Mouse (Mus musculus) embryonic facial prominence, embryonic 14.5 days (tissue): ENCODE results near the gene Gse1. TPM values are rescaled to one million over a fixed set of nuclear protein-coding genes. Genes with fewer than 3 reads are reported as not detected.

Experiments
- ATAC-seq: fragments of 200-750 bp; cut with Nextera tagmentation; 2 replicates; pipeline ENCODE4 v1.8.0; 2017; ENCODE audit warnings: low read depth, moderate number of reproducible peaks, moderate TSS enrichment
- DNase-seq: peaks from one replicate; pipeline ENCODE4 v3.0.0-alpha.2; 2015; ENCODE audit warnings: low spot score
- H3K27ac ChIP-seq: fragments of 300-500 bp; sonication (generic); replicated peaks from 2 replicates; pipeline ENCODE4 v1.5.1; 2014; ENCODE audit warnings: low read depth, mild to moderate bottlenecking, low read length, moderate library complexity
- H3K27me3 ChIP-seq: fragments of 300-500 bp; sonication (generic); replicated peaks from 2 replicates; pipeline ENCODE4 v1.6.1; 2014; ENCODE audit warnings: low read length; ENCODE audit not compliant: control insufficient read depth, insufficient read depth
- H3K36me3 ChIP-seq: fragments of 300-500 bp; sonication (generic); 2 replicates; pipeline ENCODE4 v1.6.1; 2014; ENCODE audit warnings: low read length, mixed read lengths; ENCODE audit not compliant: control insufficient read depth, insufficient read depth
- H3K4me1 ChIP-seq: fragments of 300-500 bp; sonication (generic); 2 replicates; pipeline ENCODE4 v1.6.1; 2014; ENCODE audit warnings: antibody characterized with exemption, low read length; ENCODE audit not compliant: control insufficient read depth, insufficient read depth
- H3K4me2 ChIP-seq: fragments of 300-500 bp; sonication (generic); 2 replicates; pipeline ENCODE4 v1.6.1; 2014; ENCODE audit warnings: low read depth, mild to moderate bottlenecking, low read length, moderate library complexity, mixed read lengths
- H3K4me3 ChIP-seq: fragments of 300-500 bp; sonication (generic); 2 replicates; pipeline ENCODE4 v1.5.1; 2014; ENCODE audit warnings: low read depth, mild to moderate bottlenecking, low read length
- H3K9ac ChIP-seq: fragments of 300-500 bp; sonication (generic); 2 replicates; pipeline ENCODE4 v1.6.1; 2014; ENCODE audit warnings: low read depth, mild to moderate bottlenecking, low read length, moderate library complexity, mixed read lengths
- H3K9me3 ChIP-seq: fragments of 300-500 bp; sonication (generic); 2 replicates; pipeline ENCODE4 v1.6.1; 2016; ENCODE audit warnings: low read length; ENCODE audit not compliant: control insufficient read depth
- WGBS: fragments of 180-500 bp; shearing (Covaris S2); extraction: QIAGEN DNeasy Blood & Tissue Kit; methylation state at CpG from one replicate; pipeline ENCODE4 v1.1.7; 2014; 5-methylcytosine and 5-hydroxymethylcytosine counted together
- polyA plus RNA-seq: library from polyadenylated mRNA; unstranded; fragments of >200 nt; fragmentation: Nextera tagmentation; extraction: Ambion mirVana; gene quantifications from 2 replicates; pipeline ENCODE4 v1.2.1, GENCODE M21; 2014

The Gse1 gene
- polyA plus RNA-seq, 1 experiment from 2014 or later: 8.7 TPM

DNA sequence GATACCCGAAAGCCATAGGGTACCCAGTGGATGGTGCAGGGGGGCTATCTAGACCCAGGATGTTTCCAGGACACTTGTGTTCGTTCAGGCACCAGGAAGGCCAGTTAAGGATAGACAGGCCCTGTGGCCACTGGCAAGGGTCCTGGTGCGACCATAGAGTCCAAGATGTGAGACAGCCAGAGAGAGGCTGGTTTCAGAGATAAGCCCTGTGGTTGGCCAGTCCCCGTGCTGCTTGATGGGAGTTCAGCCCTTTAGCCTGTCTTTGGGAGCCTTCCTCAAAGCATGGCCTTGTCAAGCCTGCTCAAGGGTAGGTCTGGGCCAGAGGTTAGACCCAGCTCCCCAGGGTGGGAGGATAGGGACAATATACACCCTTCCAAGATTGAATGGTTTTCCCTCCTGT is 251.4 kb downstream of the Gse1 start:
- H3K9me3 ChIP-seq: no peaks in the 10 kb centered on the region
- ATAC-seq (no peak), DNase-seq (no peak)
- no peak overlapping the region for H3K4me3 ChIP-seq
- H3K36me3 ChIP-seq: no peaks in the 10 kb centered on the region
- WGBS: 93% methylated on average over 4 of the region's 4 CpGs
- H3K4me1 ChIP-seq: peaks cover 18% of the 10 kb centered on the region
- no peak overlapping the region for H3K9ac ChIP-seq
- H3K27me3 ChIP-seq: no peaks in the 10 kb centered on the region
- H3K27ac ChIP-seq: no peak overlapping the region
- H3K4me2 ChIP-seq: no peak overlapping the region

DNA sequence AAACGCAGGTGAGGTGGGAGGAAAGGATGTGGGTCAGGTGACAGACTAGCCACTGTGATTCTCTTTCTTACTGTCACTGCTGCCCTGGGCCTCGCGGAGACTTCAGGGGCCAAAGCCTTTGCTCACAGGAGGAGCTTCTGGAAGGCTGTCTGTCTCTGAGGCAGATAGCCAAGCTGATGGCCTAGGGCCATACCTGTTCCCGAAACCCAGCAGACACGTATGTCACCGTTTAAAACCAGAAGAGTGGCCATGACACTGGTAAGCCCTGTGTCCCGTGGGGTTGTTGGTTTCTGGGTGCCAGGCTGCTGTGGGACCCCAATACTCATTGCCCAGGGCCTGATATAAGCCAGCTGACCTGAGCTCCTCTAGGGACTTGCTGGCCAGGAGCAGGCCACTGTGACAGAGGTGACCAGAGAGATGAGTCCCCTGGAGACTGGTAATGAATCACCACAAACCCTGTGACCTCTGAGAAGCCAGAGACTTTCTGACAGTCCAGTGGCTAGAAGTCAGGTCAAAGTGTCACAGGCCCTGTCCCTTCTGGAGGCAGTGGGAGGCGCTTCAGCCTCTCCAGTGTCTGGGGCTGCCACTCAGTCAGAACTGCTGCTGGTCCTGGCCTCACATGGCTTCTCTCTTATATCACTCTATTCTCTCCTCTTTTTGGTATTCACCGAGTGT is 253.9 kb downstream of the Gse1 start:
- no peak overlapping the region for H3K27ac ChIP-seq
- no peaks in the 10 kb centered on the region for H3K9me3 ChIP-seq
- no peaks in the 10 kb centered on the region for H3K36me3 ChIP-seq
- WGBS: 70% methylated on average over 9 of the region's 9 CpGs
- no peak overlapping the region for H3K4me2 ChIP-seq
- ATAC-seq (no peak), DNase-seq (no peak)
- peaks cover 26% of the 10 kb centered on the region for H3K4me1 ChIP-seq
- H3K27me3 ChIP-seq: no peaks in the 10 kb centered on the region; the same call in 1 of the 2 replicates
- no peak overlapping the region for H3K9ac ChIP-seq
- no peak overlapping the region for H3K4me3 ChIP-seq

GRCm38 (mm10) chr8:120484460-120484859 is 256.2 kb downstream of the Gse1 start:
- DNase-seq (no peak), ATAC-seq (no peak)
- Histone ChIP-seq H3K27me3 (no peaks in the 10 kb centered on the region; the same call in 1 of the 2 replicates), H3K27ac (peak overlapping the region; percentile 48; the same call in 1 of the 2 replicates), H3K4me2 (no peak overlapping the region), H3K36me3 (no peaks in the 10 kb centered on the region), H3K9ac (no peak overlapping the region), H3K4me1 (peaks cover 33% of the 10 kb centered on the region), H3K4me3 (no peak overlapping the region), H3K9me3 (no peaks in the 10 kb centered on the region)
- 43% methylated on average over 6 of the region's 6 CpGs for WGBS

DNA sequence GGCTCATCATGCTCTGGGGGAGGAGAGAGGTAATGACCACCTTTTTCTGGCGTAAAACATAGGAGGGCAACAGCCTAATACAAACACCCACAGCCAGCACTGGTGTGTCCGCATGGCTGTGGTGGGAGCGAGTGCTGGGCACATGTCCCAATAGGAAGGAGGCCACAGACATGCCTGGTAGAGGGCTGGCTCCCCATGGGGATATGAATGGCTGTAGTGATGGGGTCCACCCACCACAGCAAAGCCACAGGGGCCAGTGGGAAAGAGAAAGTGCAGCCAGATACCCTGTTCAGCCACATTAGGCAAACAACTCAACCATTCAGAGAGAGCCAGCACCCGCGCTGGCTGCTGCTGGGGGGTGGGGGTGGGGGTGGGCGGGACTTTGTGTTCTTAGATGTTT is 256.9 kb downstream of the Gse1 start:
- H3K9ac ChIP-seq: no peak overlapping the region
- no peaks in the 10 kb centered on the region for H3K36me3 ChIP-seq
- WGBS: 35% methylated on average over 5 of the region's 6 CpGs
- no peak overlapping the region for H3K4me3 ChIP-seq
- peaks cover 39% of the 10 kb centered on the region for H3K4me1 ChIP-seq
- no peaks in the 10 kb centered on the region; the same call in 1 of the 2 replicates for H3K27me3 ChIP-seq
- 0 out of 2 replicates have a peak overlapping the region, but pooled peaks have one; percentile 48 for H3K27ac ChIP-seq
- ATAC-seq (no peak), DNase-seq (peak; percentile 63)
- H3K9me3 ChIP-seq: no peaks in the 10 kb centered on the region
- H3K4me2 ChIP-seq: no peak overlapping the region

DNA sequence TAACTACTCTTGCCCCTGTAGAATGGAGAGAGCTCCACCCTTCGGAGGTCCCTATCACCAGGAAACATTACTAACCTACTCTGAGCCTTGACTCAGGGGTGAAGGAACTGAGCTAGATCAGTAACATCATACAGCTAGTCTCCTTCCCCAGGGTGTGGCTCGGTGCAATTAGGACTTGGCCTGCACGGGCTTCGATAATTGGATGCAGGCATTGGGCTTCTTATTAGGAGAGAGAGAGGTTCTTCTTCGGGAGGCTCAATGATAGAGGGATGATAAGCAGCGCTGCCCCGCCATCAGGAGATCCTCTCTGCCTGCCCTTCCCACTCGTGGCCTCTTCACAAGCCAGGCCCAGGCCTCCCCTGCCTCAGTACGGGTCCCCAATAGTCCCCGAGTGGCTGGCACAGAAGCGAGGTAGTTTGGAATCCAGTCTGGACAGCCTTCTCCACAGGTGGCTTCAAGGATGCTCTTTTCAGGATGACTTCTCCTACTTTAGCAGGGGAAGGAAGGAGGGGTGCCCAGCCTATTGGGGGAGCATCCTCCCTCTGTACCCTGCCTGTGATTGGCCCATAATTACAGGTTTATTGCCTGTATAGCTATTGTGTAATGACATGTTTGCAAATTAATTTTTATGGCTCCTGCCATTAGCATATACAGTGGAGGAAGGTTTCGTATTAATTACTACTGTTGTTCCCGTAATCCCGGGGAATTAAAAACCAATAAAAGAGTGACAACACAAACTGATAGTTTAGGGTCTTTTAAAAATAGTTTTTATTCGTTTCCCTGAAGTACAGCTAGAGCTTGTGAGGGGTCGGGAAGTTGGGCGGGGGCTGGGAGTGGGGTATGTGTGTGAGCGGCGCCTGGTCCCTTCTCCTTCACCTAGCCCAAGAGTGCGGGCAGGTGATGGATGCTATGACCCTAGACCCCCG is 257.6 kb downstream of the Gse1 start:
- H3K27me3 ChIP-seq: no peaks in the 10 kb centered on the region; the same call in 1 of the 2 replicates
- H3K9me3 ChIP-seq: no peaks in the 10 kb centered on the region
- H3K27ac ChIP-seq: no peak overlapping the region
- 25% methylated on average over 21 of the region's 21 CpGs for WGBS
- DNase-seq (peak; percentile 79), ATAC-seq (no peak)
- H3K4me1 ChIP-seq: peaks cover 41% of the 10 kb centered on the region
- H3K9ac ChIP-seq: no peak overlapping the region
- H3K4me3 ChIP-seq: 0 out of 2 replicates have a peak overlapping the region, but pooled peaks have one; percentile 74
- no peaks in the 10 kb centered on the region for H3K36me3 ChIP-seq
- H3K4me2 ChIP-seq: peak overlapping the region; percentile 99

GRCm38 (mm10) chr8:120486477-120487376 is 258.5 kb downstream of the Gse1 start:
- peak overlapping the region; percentile 74 for H3K4me3 ChIP-seq
- H3K36me3 ChIP-seq: no peaks in the 10 kb centered on the region
- ATAC-seq (peak; percentile 17), DNase-seq (peak; percentile 88)
- H3K4me2 ChIP-seq: peak overlapping the region; percentile 99
- peaks cover 41% of the 10 kb centered on the region for H3K4me1 ChIP-seq
- H3K27ac ChIP-seq: peak overlapping the region; percentile 91
- no peaks in the 10 kb centered on the region; the same call in 1 of the 2 replicates for H3K27me3 ChIP-seq
- no peaks in the 10 kb centered on the region for H3K9me3 ChIP-seq
- peak overlapping the region; percentile 79 for H3K9ac ChIP-seq
- whole genome bisulfite sequencing: 2% methylated on average over 48 of the region's 50 CpGs

GRCm38 (mm10) chr8:120487377-120487728 is 259.1 kb downstream of the Gse1 start:
- H3K4me2 ChIP-seq: peak overlapping the region; percentile 99

More at GRCm38 (mm10) chr8:120487377-120487728, 259.1 kb downstream of the Gse1 start:
- no peaks in the 10 kb centered on the region; the same call in 1 of the 2 replicates for H3K27me3 ChIP-seq
- peak overlapping the region; percentile 91 for H3K27ac ChIP-seq
- 0% methylated on average over 7 of the region's 34 CpGs for WGBS
- no peak for ATAC-seq
- H3K36me3 ChIP-seq: no peaks in the 10 kb centered on the region
- DNase-seq: no peak
- peak overlapping the region; percentile 79 for H3K9ac ChIP-seq
- no peaks in the 10 kb centered on the region for H3K9me3 ChIP-seq
- H3K4me1 ChIP-seq: peaks cover 42% of the 10 kb centered on the region
- peak overlapping the region; percentile 74 for H3K4me3 ChIP-seq
